ENCODE assay signal across 10 mouse cellular contexts in the genomic region with DNA sequence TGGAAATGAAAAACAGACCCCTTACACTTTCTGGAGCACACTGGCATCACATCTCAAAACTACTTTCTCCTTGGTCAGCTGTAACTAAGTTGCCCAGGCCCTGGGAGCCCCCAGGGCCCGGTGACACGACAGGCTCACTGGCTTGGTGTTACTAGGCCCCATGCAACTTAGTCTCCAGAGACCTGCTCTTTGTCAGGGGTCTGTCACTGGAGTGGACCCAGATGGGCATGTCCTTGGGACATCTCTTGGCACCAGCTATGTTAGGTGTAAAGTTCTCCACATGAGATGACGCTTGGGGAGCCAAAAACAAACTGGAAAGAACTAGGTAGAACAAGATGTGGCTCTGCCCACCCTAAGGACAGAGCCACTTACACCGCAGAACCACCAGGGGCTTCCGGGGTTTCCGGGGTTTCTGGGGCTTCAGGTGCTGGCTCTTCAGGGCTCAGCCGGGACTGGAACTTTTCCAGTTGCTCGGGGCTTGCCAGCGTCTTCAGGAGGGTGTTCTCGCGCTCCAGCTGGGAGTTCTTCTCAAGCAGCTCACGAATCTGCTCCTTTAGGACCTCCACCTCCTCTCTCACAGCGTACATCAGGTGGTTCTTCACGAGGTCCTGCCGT. TPM values are rescaled to one million over a fixed set of nuclear protein-coding genes. Genes with fewer than 3 reads are reported as not detected.
DNase-seq lines count a peak whose midpoint lies in the region; ATAC-seq and TF ChIP-seq lines count a peak whose summit lies in the region.
"Had no signal": no experiment of that assay in that cellular context is flagged by ENCODE, and none has a peak within 500 bp of the region (broad histone marks: within the 10 kb centered on the region; RNA-seq: fewer than 3 reads in every experiment).

No protein-coding gene starts in this region.

- no peak overlapping the region; the same call in 1 of the 2 replicates for H3K9ac ChIP-seq in lung, embryonic 16.5 days (ENCODE audit: low read length)
- no peak overlapping the region for H3K9ac ChIP-seq in limb, embryonic 14.5 days (ENCODE audit: low read depth, low read length, severe bottlenecking)
- H3K9ac ChIP-seq: limb, embryonic 12.5 days had no signal

- peak overlapping the region; percentile 63; the same call in 1 of the 2 replicates for H3K4me2 ChIP-seq in lung, embryonic 16.5 days (ENCODE audit: low read depth, low read length)
- H3K4me2 ChIP-seq in limb, embryonic 14.5 days (replicated peaks; ENCODE audit: low read depth, low read length, severe bottlenecking): peak overlapping the region; percentile 49; the same call in 1 of the 2 replicates

- DNase-seq in heart, adult 11 months: peak; percentile 92
- no peak for DNase-seq in heart, adult 9 months (ENCODE audit: low spot score in 2 of 2)
- no peak for DNase-seq in lung, postnatal 36 days
- no peak for DNase-seq in limb, embryonic 14.5 days (ENCODE audit: low spot score)
- DNase-seq in thymus, postnatal 14 days: peak; percentile 71
- DNase-seq in frontal cortex, postnatal 14 days (ENCODE audit: low spot score in 2 of 2): no peak
- no peak for DNase-seq in kidney, postnatal 14 days
- DNase-seq: retina, postnatal 1 day had no signal

- no peak for ATAC-seq in lung, embryonic 16.5 days (ENCODE audit: low read depth)
- no peak for ATAC-seq in limb, embryonic 14.5 days (ENCODE audit: low FRiP score, low read depth)

- no peaks in the 10 kb centered on the region for H3K27me3 ChIP-seq in lung, embryonic 16.5 days (ENCODE audit: control insufficient read depth, insufficient read depth, low read depth, low read length)
- no peaks in the 10 kb centered on the region for H3K27me3 ChIP-seq in limb, embryonic 14.5 days (ENCODE audit: control insufficient read depth, insufficient read depth, low read length)

- H3K4me1 ChIP-seq in lung, embryonic 16.5 days (replicated peaks; ENCODE audit: control insufficient read depth, insufficient read depth, low read length): peaks cover 13% of the 10 kb centered on the region
- no peaks in the 10 kb centered on the region for H3K4me1 ChIP-seq in limb, embryonic 14.5 days (ENCODE audit: control insufficient read depth, insufficient read depth, low read length)

- H3K9me3 ChIP-seq in lung, embryonic 16.5 days (ENCODE audit: control insufficient read depth, low read length): no peaks in the 10 kb centered on the region
- no peaks in the 10 kb centered on the region for H3K9me3 ChIP-seq in limb, embryonic 14.5 days (ENCODE audit: control insufficient read depth, low read length)
- H3K9me3 ChIP-seq: limb, embryonic 12.5 days had no signal

- 79% methylated on average over 15 of the region's 15 CpGs for WGBS in lung, embryonic 16.5 days
- 81% methylated on average over 15 of the region's 15 CpGs for WGBS in limb, embryonic 14.5 days

- H3K4me3 ChIP-seq in lung, embryonic 16.5 days (ENCODE audit: low read length): peak overlapping the region; percentile 50; the same call in 1 of the 2 replicates
- H3K4me3 ChIP-seq in limb, embryonic 14.5 days (replicated peaks; ENCODE audit: low read length): no peak overlapping the region

- no peak for TF ChIP-seq POLR2A in limb, embryonic 14.5 days (IDR thresholded peaks at IDR 0.05; ENCODE audit: borderline replicate concordance, extremely low read depth, insufficient read depth, insufficient read length)

- H3K27ac ChIP-seq in lung, embryonic 16.5 days (ENCODE audit: low read length): no peak overlapping the region
- no peak overlapping the region for H3K27ac ChIP-seq in limb, embryonic 14.5 days (replicated peaks; ENCODE audit: low read depth, low read length)
- H3K27ac ChIP-seq: limb, embryonic 12.5 days had no signal

- H3K36me3 ChIP-seq in lung, embryonic 16.5 days (ENCODE audit: control insufficient read depth, insufficient read depth, low read length): no peaks in the 10 kb centered on the region; the same call in 1 of the 2 replicates
- H3K36me3 ChIP-seq in limb, embryonic 14.5 days (ENCODE audit: control insufficient read depth, insufficient read depth, low read length): no peaks in the 10 kb centered on the region; the same call in 1 of the 2 replicates

RNA-seq across cellular contexts. Expression of a gene that starts 59.9 kb away (rescaled TPM):
- polyA plus RNA-seq in lung, embryonic 16.5 days (2015; fragmentation: Nextera tagmentation; extraction: Ambion mirVana): 119 and 129 TPM in 2 replicates
- 52.9 and 57.5 TPM in 2 replicates for polyA plus RNA-seq in limb, embryonic 14.5 days (2012; rRNA removed)
- polyA plus RNA-seq in limb, embryonic 14.5 days (2014; fragmentation: Nextera tagmentation; extraction: Ambion mirVana): 96.0 and 104 TPM in 2 replicates

Comparison
In these comparisons a context has a peak if more than half of its experiments do, and no peak if none do; other contexts are left out.
1. DNase-seq: peak in heart, adult 11 months (single experiment) and thymus, postnatal 14 days (single experiment); none in heart, adult 9 months (0 of 2), lung, postnatal 36 days (single experiment), limb, embryonic 14.5 days (single experiment), frontal cortex, postnatal 14 days (0 of 2) and kidney, postnatal 14 days (single experiment).